Mouse (Mus musculus) small intestine, adult 2 months (tissue): ENCODE measurements around the gene Prg4.

Experiments
- CTCF ChIP-seq: fragments of 200-500 bp; IDR thresholded peaks from 2 replicates; pipeline ENCODE4 v1.5.1; 2012; ENCODE audit warnings: low read depth, mild to moderate bottlenecking, control low read depth, inconsistent platforms, low read length, moderate library complexity, mixed read lengths; ENCODE audit not compliant: insufficient replicate concordance, insufficient read length; ENCODE audit errors: extremely low read depth
- POLR2A ChIP-seq: fragments of 200-500 bp; IDR thresholded peaks from 2 replicates; pipeline ENCODE4 v1.6.1; 2012; ENCODE audit warnings: low read depth, mild to moderate bottlenecking, control low read depth, inconsistent platforms, low read length, moderate library complexity

GRCm38 (mm10) chr1:150469992-150470391 lies 4.0 kb upstream of the Prg4 start:
- TF ChIP-seq POLR2A: no peak
- no peak for TF ChIP-seq CTCF
